Mouse (Mus musculus): ENCODE measurements around the gene Aida. TPM values are rescaled to one million over a fixed set of nuclear protein-coding genes. Genes with fewer than 3 reads are reported as not detected.

The Aida gene
- 32.5 and 36.9 TPM in 2 replicates for polyA plus RNA-seq (2015; fragmentation: Nextera tagmentation; extraction: Ambion mirVana)

DNA sequence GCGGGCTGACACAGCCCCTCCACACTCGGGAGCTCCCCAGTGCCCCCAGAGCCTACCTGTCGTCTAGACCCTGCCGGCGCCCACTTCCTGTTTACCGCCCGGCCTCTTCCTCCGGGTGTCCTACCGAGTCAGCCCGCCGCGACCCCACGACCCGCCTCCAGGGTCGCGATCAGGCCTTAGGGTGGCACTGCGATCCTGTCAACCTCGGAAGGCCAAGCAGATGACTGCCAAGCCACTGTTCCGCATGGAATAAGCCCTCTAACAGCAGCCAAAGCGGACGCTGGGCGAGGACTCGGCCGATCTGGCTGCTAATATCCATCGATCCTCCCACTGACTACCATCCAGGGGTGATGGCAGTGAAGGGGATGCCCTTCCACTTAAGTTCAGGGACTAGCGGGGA, at the start of gene Aida:
Gene Aida, plus strand, starts transcription at position 126 of the 400 bp plus-strand sequence.
- H3K4me3 ChIP-seq (replicated peaks; ENCODE audit: low read depth, low read length), result peak within 1 kb of the TSS; percentile 48
- H3K27me3 ChIP-seq (ENCODE audit: insufficient read depth, low read length), result no peaks in the 10 kb centered on the region
- H3K27ac ChIP-seq, result peak within 1 kb of the TSS; percentile 48
- 0% methylated on average over 26 of the region's 26 CpGs for WGBS
- DNase-seq (ENCODE audit: low spot score) (peak; percentile 30), ATAC-seq (replicated peaks; ENCODE audit: low FRiP score, low read depth) (peak; percentile 1; the same call in 1 of the 2 replicates)
- peaks cover 5% of the 10 kb centered on the region; the same call in 1 of the 2 replicates for H3K36me3 ChIP-seq (ENCODE audit: insufficient read depth, low read length)
- H3K9me3 ChIP-seq (replicated peaks; ENCODE audit: low read length), result no peaks in the 10 kb centered on the region
- no peak for TF ChIP-seq CTCF (IDR thresholded peaks at IDR 0.05; ENCODE audit: low read depth)
- peak within 1 kb of the TSS; percentile 59 for H3K9ac ChIP-seq (ENCODE audit: low read depth, low read length)
- peak within 1 kb of the TSS; percentile 57 for H3K4me2 ChIP-seq (ENCODE audit: low read length)
- H3K4me1 ChIP-seq (replicated peaks; ENCODE audit: insufficient read depth, low read length), result no peaks in the 10 kb centered on the region

DNA sequence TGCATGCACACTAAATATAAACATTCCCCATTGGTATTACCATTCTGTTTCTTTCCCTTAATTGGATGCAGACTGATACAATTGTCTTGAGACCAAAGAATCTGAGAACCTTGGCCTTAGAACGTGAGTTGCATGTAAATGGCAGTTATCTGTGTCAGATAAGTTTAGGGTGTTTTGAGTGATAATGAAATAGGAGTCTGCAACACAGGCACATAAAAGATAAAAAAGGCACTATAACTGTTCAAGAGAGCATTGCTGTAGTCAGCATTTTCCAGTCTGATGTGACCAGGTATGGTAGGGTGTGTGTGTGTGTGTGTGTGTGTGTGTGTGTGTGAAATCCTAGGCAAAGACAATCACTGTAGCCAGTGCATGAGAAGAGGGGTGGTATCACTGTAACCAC, 48.2 kb upstream of the Aida start:
- Histone ChIP-seq H3K9me3 (replicated peaks; ENCODE audit: low read length) (no peaks in the 10 kb centered on the region), H3K27ac (no peak overlapping the region), H3K9ac (ENCODE audit: low read depth, low read length) (no peak overlapping the region), H3K4me1 (replicated peaks; ENCODE audit: insufficient read depth, low read length) (no peaks in the 10 kb centered on the region), H3K27me3 (ENCODE audit: insufficient read depth, low read length) (no peaks in the 10 kb centered on the region; the same call in 1 of the 2 replicates), H3K4me3 (replicated peaks; ENCODE audit: low read depth, low read length) (no peak overlapping the region), H3K4me2 (ENCODE audit: low read length) (no peak overlapping the region), H3K36me3 (ENCODE audit: insufficient read depth, low read length) (no peaks in the 10 kb centered on the region)
- WGBS, result 59% methylated on average over 1 of the region's 1 CpGs
- no peak for TF ChIP-seq CTCF (IDR thresholded peaks at IDR 0.05; ENCODE audit: low read depth)
- ATAC-seq (replicated peaks; ENCODE audit: low FRiP score, low read depth) (no peak), DNase-seq (ENCODE audit: low spot score) (no peak)

DNA sequence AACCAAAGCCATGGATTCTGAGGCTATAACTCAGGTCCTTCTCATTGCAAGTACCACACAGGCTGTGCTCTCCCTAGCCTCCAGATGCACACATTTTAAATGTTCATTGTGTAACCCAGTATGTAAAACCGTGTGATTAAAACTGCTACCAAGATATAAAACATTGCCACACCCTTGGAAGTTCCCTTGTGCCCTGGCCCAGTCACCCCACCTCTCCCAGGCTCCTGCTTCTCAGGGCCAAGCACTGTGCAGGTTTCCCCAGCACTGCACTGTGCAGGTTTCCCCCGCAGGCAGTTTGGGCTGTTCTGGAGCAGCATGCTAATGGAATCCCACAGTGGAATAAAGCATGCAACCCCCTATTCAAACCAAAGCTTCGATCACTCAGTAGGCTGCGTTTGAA, 45.8 kb upstream of the Aida start:
- no peak for TF ChIP-seq CTCF (IDR thresholded peaks at IDR 0.05; ENCODE audit: low read depth)
- Histone ChIP-seq H3K4me1 (replicated peaks; ENCODE audit: insufficient read depth, low read length) (no peaks in the 10 kb centered on the region), H3K27ac (no peak overlapping the region), H3K27me3 (ENCODE audit: insufficient read depth, low read length) (no peaks in the 10 kb centered on the region; the same call in 1 of the 2 replicates), H3K4me3 (replicated peaks; ENCODE audit: low read depth, low read length) (no peak overlapping the region), H3K36me3 (ENCODE audit: insufficient read depth, low read length) (no peaks in the 10 kb centered on the region), H3K4me2 (ENCODE audit: low read length) (no peak overlapping the region), H3K9ac (ENCODE audit: low read depth, low read length) (no peak overlapping the region), H3K9me3 (replicated peaks; ENCODE audit: low read length) (no peaks in the 10 kb centered on the region)
- 76% methylated on average over 4 of the region's 4 CpGs for WGBS
- DNase-seq (ENCODE audit: low spot score) (no peak), ATAC-seq (replicated peaks; ENCODE audit: low FRiP score, low read depth) (no peak)

DNA sequence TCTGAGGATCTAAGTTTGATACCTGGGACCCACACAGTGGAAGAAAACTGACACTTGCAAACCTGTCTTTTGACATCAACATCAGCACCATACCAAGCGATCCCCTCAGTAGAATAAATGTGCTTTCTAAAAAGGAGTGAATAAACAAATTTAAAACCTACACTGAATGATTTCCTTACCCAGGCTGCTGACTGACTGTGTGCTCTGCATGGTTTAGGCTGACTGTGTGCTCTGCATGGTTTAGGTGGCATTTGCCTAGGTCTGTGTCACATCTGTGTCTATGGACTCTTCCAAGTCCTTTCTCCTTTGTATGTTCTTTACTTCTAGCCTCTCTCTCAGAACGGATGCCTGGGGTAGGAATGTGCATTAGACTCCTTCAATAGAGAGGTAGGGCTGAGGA, 44.6 kb upstream of the Aida start:
- no peak for TF ChIP-seq CTCF (IDR thresholded peaks at IDR 0.05; ENCODE audit: low read depth)
- DNase-seq (ENCODE audit: low spot score), result no peak
- 80% methylated on average over 2 of the region's 2 CpGs for WGBS
- H3K4me2 ChIP-seq (ENCODE audit: low read length), result no peak overlapping the region
- H3K4me3 ChIP-seq (replicated peaks; ENCODE audit: low read depth, low read length), result no peak overlapping the region
- H3K27ac ChIP-seq, result no peak overlapping the region
- ATAC-seq (replicated peaks; ENCODE audit: low FRiP score, low read depth), result no peak
- H3K27me3 ChIP-seq (ENCODE audit: insufficient read depth, low read length), result no peaks in the 10 kb centered on the region; the same call in 1 of the 2 replicates
- no peaks in the 10 kb centered on the region for H3K9me3 ChIP-seq (replicated peaks; ENCODE audit: low read length)
- no peak overlapping the region for H3K9ac ChIP-seq (ENCODE audit: low read depth, low read length)
- H3K36me3 ChIP-seq (ENCODE audit: insufficient read depth, low read length), result no peaks in the 10 kb centered on the region
- no peaks in the 10 kb centered on the region for H3K4me1 ChIP-seq (replicated peaks; ENCODE audit: insufficient read depth, low read length)

DNA sequence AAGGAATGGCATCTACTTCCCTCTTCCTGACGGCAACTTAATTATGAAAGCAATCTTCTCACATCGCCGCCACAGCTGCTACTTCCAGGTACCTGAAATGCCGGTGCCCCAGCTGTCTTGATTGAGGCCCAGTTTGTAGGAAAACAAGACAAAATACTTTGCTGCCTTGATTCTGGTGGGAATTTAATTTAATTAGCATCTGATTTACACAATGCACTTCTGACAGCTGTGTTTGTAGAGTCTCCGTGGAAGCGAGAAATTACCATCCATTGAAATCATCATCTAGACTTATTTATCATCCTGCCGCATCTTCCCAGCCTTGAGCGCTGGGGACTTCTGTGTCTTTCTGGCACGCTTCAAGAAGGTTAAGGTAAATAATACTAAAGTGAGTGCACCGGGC, 43.8 kb upstream of the Aida start:
- Histone ChIP-seq H3K9me3 (replicated peaks; ENCODE audit: low read length) (no peaks in the 10 kb centered on the region), H3K27me3 (ENCODE audit: insufficient read depth, low read length) (no peaks in the 10 kb centered on the region; the same call in 1 of the 2 replicates), H3K4me1 (replicated peaks; ENCODE audit: insufficient read depth, low read length) (no peaks in the 10 kb centered on the region), H3K4me2 (ENCODE audit: low read length) (no peak overlapping the region), H3K4me3 (replicated peaks; ENCODE audit: low read depth, low read length) (no peak overlapping the region), H3K9ac (ENCODE audit: low read depth, low read length) (no peak overlapping the region), H3K27ac (no peak overlapping the region), H3K36me3 (ENCODE audit: insufficient read depth, low read length) (no peaks in the 10 kb centered on the region)
- ATAC-seq (replicated peaks; ENCODE audit: low FRiP score, low read depth) (no peak), DNase-seq (ENCODE audit: low spot score) (no peak)
- 55% methylated on average over 10 of the region's 10 CpGs for WGBS
- TF ChIP-seq CTCF (IDR thresholded peaks at IDR 0.05; ENCODE audit: low read depth), result no peak

DNA sequence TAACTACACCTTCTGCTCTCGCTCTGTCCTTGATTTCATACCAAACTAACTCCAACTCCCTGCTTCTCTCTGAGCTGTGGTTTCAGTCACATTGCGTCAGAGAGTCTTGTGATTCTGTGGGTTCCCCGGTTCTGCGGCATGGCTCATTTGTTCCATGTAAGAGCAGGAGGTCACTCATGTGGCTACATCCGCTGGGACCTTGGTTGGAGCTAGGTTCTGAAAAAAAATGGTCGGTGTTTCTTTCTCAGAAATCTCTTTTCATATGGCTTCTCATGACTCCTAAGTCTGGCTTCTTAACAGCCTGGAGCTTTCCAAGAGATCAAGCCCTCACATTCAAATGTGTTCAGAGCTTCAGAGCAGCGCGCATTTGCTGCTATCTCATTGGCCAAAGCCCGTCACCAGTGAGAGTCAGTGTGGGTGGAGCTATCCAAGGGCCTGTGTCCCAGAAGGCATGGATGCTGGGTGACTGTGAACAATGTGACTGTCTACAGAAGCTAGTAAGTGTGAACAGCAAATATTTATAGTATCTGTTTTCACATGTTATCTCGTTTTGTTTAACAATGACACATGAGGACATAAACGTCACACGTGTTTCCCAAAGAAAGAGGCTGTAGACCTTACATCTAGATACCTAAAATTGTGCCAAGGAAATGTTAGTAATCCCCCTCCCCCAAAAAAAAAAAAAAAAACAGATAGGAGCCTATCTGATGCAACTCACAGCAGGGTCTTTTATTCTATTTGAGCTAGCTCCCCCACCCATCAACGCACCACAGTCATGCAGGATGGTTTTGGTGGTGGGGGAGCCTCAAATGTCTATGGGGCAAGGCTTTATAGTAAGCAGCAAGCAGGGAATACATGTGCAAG, 32.0 kb upstream of the Aida start:
- Histone ChIP-seq H3K27me3 (ENCODE audit: insufficient read depth, low read length) (no peaks in the 10 kb centered on the region), H3K4me1 (replicated peaks; ENCODE audit: insufficient read depth, low read length) (no peaks in the 10 kb centered on the region), H3K27ac (no peak overlapping the region), H3K9me3 (replicated peaks; ENCODE audit: low read length) (no peaks in the 10 kb centered on the region), H3K9ac (ENCODE audit: low read depth, low read length) (no peak overlapping the region), H3K4me2 (ENCODE audit: low read length) (no peak overlapping the region), H3K4me3 (replicated peaks; ENCODE audit: low read depth, low read length) (no peak overlapping the region), H3K36me3 (ENCODE audit: insufficient read depth, low read length) (no peaks in the 10 kb centered on the region)
- 71% methylated on average over 13 of the region's 13 CpGs for WGBS
- DNase-seq (ENCODE audit: low spot score) (no peak), ATAC-seq (replicated peaks; ENCODE audit: low FRiP score, low read depth) (no peak)
- no peak for TF ChIP-seq CTCF (IDR thresholded peaks at IDR 0.05; ENCODE audit: low read depth)

All from kidney, postnatal 0 days (tissue).